Mouse (Mus musculus) brain, adult 10 weeks (tissue): Measurements from ENCODE around the gene Gm13178. TPM values are rescaled to one million over a fixed set of nuclear protein-coding genes. Genes with fewer than 3 reads are reported as not detected.

Experiments used
- polyA plus RNA-seq: library from polyadenylated mRNA; stranded (reverse); fragments of 350-450 nt; fragmentation: Illumina TruSeq; extraction: RNeasy Lipid Tissue Mini Kit (QIAGEN cat#74804); gene quantifications from one replicate; pipeline ENCODE4 v1.2.3, GENCODE M21; 2015; ENCODE audit warnings: low read depth, low replicate concordance

The Gm13178 gene
- not detected for polyA plus RNA-seq

DNA sequence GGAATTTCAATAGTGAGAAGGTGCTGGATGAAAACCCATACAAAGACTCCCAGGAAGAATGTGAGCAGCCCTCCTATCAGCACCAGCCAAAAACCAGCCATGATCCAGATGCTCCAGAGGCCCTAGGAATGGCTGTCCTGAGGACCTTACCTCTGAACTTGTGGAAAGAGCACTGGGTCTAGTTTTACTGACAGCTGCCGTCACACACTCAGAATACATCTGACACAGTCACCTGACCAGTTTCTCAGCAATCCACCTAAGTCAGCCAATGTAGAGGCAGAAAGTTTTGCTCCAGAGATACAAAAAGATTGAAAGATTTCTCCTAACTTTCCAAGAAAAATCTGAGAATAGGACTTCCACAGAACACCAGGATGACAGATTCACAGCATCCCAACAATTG, at the start of gene Gm13178:
Gene Gm13178, minus strand, starts transcription at position 101 of the 400 bp plus-strand sequence.

DNA sequence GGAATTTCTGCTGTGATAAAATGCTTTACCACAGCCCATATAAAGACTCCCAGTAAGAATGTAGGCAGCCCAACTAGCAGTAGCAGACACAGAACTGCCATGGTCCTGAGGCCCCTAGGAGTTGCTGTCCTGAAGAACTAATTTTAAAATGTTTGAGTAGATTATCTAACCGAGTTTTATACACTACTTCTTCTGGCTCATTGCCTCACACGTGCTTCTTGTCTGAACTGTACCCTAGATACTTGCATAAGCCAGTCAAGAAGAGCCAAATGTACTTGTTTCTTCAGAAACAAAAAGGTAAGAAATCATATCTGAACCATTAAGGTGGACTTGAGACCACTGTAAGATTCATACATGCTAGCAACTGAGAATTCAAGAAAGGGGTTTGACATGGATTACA, 34.9 kb downstream of the Gm13178 start, which contains the start of gene Gm436:
Gene Gm436, minus strand, starts transcription at position 101 of the 400 bp plus-strand sequence.

Other genes with a start within 250 kb of the Gm13178 start
- not detected for gene 9430007A20Rik, start 201.6 kb downstream of the Gm13178 start, polyA plus RNA-seq
- gene Gm13124, start 156.3 kb downstream of the Gm13178 start, polyA plus RNA-seq, result not detected
- not detected for gene Aadacl4, start 107.7 kb downstream of the Gm13178 start, polyA plus RNA-seq
- gene Gm436, start 35.0 kb downstream of the Gm13178 start, polyA plus RNA-seq, result not detected
- not detected for gene Gm438, start 65.2 kb upstream of the Gm13178 start, polyA plus RNA-seq
- gene Dhrs3, start 171.4 kb upstream of the Gm13178 start, polyA plus RNA-seq, result 21.6 TPM